Mouse (Mus musculus) spleen, adult 2 months (tissue): ENCODE measurements around the gene Col9a2.

ENCODE experiments used
- CTCF ChIP-seq: fragments of 200-500 bp; IDR thresholded peaks from 2 replicates; pipeline ENCODE4 v1.5.1; 2011; ENCODE audit warnings: mild to moderate bottlenecking, inconsistent platforms; ENCODE audit not compliant: insufficient read depth, insufficient read length, insufficient replicate concordance; ENCODE audit errors: extremely low read depth
- POLR2A ChIP-seq: fragments of 200-500 bp; IDR thresholded peaks from 2 replicates; pipeline ENCODE4 v1.6.1; 2011; ENCODE audit warnings: low read depth, low read length, inconsistent platforms

DNA sequence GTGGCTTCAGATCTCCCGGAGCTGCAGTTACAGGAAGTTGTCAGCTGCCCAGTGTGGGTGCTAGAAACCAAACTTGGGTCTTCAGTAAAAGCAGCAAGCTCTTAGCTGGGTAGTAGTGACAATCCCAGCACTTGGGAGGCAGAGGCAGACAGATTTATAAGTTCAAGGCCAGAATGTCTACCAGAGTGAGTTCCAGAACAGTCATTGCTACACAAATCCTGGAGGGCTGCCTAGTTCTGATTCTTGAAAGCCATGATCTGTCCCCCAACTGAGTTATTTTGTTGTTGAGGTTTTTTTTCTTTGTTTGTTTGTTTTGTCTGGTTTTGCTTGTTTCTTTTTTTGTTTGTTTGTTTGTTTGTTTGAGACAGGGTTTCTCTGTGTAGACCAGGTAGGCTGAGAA is 11.0 kb upstream of the Col9a2 start:
- TF ChIP-seq CTCF: no peak
- no peak for TF ChIP-seq POLR2A
